Comparison of ENCODE assay signal across 26 mouse cellular contexts in the genomic region with DNA sequence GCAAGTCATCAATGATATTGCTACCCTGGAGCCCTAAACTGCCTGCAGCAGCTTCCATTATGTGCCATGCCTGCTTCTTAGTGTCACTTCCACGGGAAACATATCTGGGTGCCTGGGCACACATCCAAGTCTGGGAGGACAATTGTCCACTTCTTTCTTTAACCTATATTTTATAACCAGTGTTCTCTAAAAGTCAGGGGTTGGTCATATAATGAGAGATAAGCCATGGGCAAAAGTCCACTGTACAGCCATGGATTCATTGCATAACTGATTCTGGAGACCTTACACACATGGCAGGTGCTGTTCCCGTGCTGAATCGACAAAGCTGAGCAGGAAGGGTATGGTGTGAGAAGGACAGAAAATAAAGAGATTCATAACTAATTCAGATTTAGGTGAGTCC. TPM values are rescaled to one million over a fixed set of nuclear protein-coding genes. Genes with fewer than 3 reads are reported as not detected.
DNase-seq lines count a peak whose midpoint lies in the region; ATAC-seq and TF ChIP-seq lines count a peak whose summit lies in the region.
"Had no signal": no experiment of that assay in that cellular context is flagged by ENCODE, and none has a peak within 500 bp of the region (broad histone marks: within the 10 kb centered on the region; RNA-seq: fewer than 3 reads in every experiment).

No protein-coding gene starts in this region.

- no peak for ATAC-seq in liver, embryonic 11.5 days (replicated peaks; ENCODE audit: low FRiP score)
- peak; percentile 94 for ATAC-seq in intestine, embryonic 15.5 days
- ATAC-seq: CD4-positive, CD25-positive, alpha-beta regulatory T cell, adult 4 months; forebrain, embryonic 15.5 days had no signal

- no peaks in the 10 kb centered on the region for H3K79me2 ChIP-seq in liver, adult 2 months (ENCODE audit: control insufficient read depth, insufficient read depth, low read length)

- no peak overlapping the region for H3K27ac ChIP-seq in liver, adult 2 months (replicated peaks; ENCODE audit: insufficient read depth, low read depth, low read length)
- H3K27ac ChIP-seq in liver, embryonic 11.5 days (ENCODE audit: low read depth, low read length) = no peak overlapping the region
- no peak overlapping the region for H3K27ac ChIP-seq in intestine, embryonic 15.5 days
- H3K27ac ChIP-seq: embryonic facial prominence, embryonic 10.5 days; embryonic facial prominence, embryonic 13.5 days; forebrain, embryonic 12.5 days; forebrain, embryonic 15.5 days; heart, embryonic 15.5 days; hindbrain, embryonic 12.5 days; hindbrain, embryonic 15.5 days had no signal

- H3K4me3 ChIP-seq in liver, adult 2 months (ENCODE audit: insufficient read depth, low read depth, low read length) = no peak overlapping the region
- H3K4me3 ChIP-seq in liver, embryonic 11.5 days (ENCODE audit: low read depth, low read length) = no peak overlapping the region
- no peak overlapping the region for H3K4me3 ChIP-seq in intestine, embryonic 15.5 days (replicated peaks)
- H3K4me3 ChIP-seq: embryonic facial prominence, embryonic 10.5 days; embryonic facial prominence, embryonic 13.5 days; erythroblast, embryonic 14.5 days; forebrain, embryonic 12.5 days; forebrain, embryonic 15.5 days; heart, embryonic 12.5 days; heart, embryonic 15.5 days; hindbrain, embryonic 12.5 days; hindbrain, embryonic 15.5 days had no signal

- 13% methylated on average over 3 of the region's 3 CpGs for WGBS in liver, adult 2 months
- 82% methylated on average over 3 of the region's 3 CpGs for WGBS in liver, embryonic 11.5 days
- WGBS in intestine, embryonic 15.5 days = 67% methylated on average over 3 of the region's 3 CpGs
- 31% methylated on average over 3 of the region's 3 CpGs for WGBS in large intestine, adult 2 months

- TF ChIP-seq CTCF in liver, adult 2 months (IDR thresholded peaks at IDR 0.05; ENCODE audit: low read depth, low read length) = no peak

- no peaks in the 10 kb centered on the region for H3K9me3 ChIP-seq in liver, embryonic 11.5 days (ENCODE audit: control insufficient read depth, low read length)
- no peaks in the 10 kb centered on the region for H3K9me3 ChIP-seq in intestine, embryonic 15.5 days
- H3K9me3 ChIP-seq: embryonic facial prominence, embryonic 10.5 days; embryonic facial prominence, embryonic 13.5 days; forebrain, embryonic 12.5 days; forebrain, embryonic 15.5 days; heart, embryonic 12.5 days; heart, embryonic 15.5 days; hindbrain, embryonic 12.5 days; hindbrain, embryonic 15.5 days had no signal

- peaks cover 30% of the 10 kb centered on the region for H3K4me1 ChIP-seq in liver, adult 2 months (ENCODE audit: control insufficient read depth, insufficient read depth, low read length)
- H3K4me1 ChIP-seq in liver, embryonic 11.5 days (replicated peaks; ENCODE audit: control insufficient read depth, insufficient read depth, low read length) = no peaks in the 10 kb centered on the region
- no peaks in the 10 kb centered on the region for H3K4me1 ChIP-seq in intestine, embryonic 15.5 days (replicated peaks)
- H3K4me1 ChIP-seq: embryonic facial prominence, embryonic 10.5 days; forebrain, embryonic 12.5 days; forebrain, embryonic 15.5 days; hindbrain, embryonic 12.5 days; hindbrain, embryonic 15.5 days had no signal

- H3K9ac ChIP-seq in liver, adult 2 months (ENCODE audit: low read depth, low read length) = no peak overlapping the region
- no peak overlapping the region for H3K9ac ChIP-seq in liver, embryonic 11.5 days (ENCODE audit: low read depth, low read length)
- H3K9ac ChIP-seq in intestine, embryonic 15.5 days = no peak overlapping the region
- H3K9ac ChIP-seq: embryonic facial prominence, embryonic 13.5 days; forebrain, embryonic 12.5 days; forebrain, embryonic 15.5 days; heart, embryonic 12.5 days; heart, embryonic 15.5 days; hindbrain, embryonic 12.5 days; hindbrain, embryonic 15.5 days had no signal

- DNase-seq in liver, adult 2 months (ENCODE audit: extremely low read depth, low read depth, low spot score) = peak; percentile 81
- DNase-seq in liver, embryonic 11.5 days (ENCODE audit: low spot score) = no peak
- DNase-seq in large intestine, adult 2 months (ENCODE audit: low read depth, low spot score) = peak; percentile 67
- no peak for DNase-seq in layer of hippocampus, postnatal 36 days
- no peak for DNase-seq in adrenal gland, adult (ENCODE audit: inconsistent age in 2 of 2, low spot score in 1 of 2)
- DNase-seq: adrenal gland, postnatal 10 days; adrenal gland, postnatal 36 days; cerebellum, adult 11 months; cerebellum, adult 2 months; cerebellum, postnatal 10 days; cerebellum, postnatal 36 days; embryo, embryonic 11 days; gastrocnemius, postnatal 10 days; gastrocnemius, postnatal 36 days; heart, postnatal 10 days had no signal

- no peak for TF ChIP-seq POLR2A in liver, adult 2 months (IDR thresholded peaks at IDR 0.05; ENCODE audit: extremely low read depth, insufficient read depth, low read length)

- no peaks in the 10 kb centered on the region for H3K36me3 ChIP-seq in liver, adult 2 months (ENCODE audit: control insufficient read depth, insufficient read depth, low read length)
- H3K36me3 ChIP-seq in liver, embryonic 11.5 days (ENCODE audit: control insufficient read depth, insufficient read depth, low read length) = no peaks in the 10 kb centered on the region
- H3K36me3 ChIP-seq in intestine, embryonic 15.5 days = no peaks in the 10 kb centered on the region
- H3K36me3 ChIP-seq: embryonic facial prominence, embryonic 10.5 days; embryonic facial prominence, embryonic 13.5 days; forebrain, embryonic 12.5 days; forebrain, embryonic 15.5 days; heart, embryonic 12.5 days; heart, embryonic 15.5 days; hindbrain, embryonic 12.5 days; hindbrain, embryonic 15.5 days had no signal

- H3K27me3 ChIP-seq in liver, adult 2 months (ENCODE audit: control insufficient read depth, insufficient read depth, low read length) = no peaks in the 10 kb centered on the region
- H3K27me3 ChIP-seq in liver, embryonic 11.5 days (replicated peaks; ENCODE audit: control insufficient read depth, insufficient read depth, low read length) = no peaks in the 10 kb centered on the region
- no peaks in the 10 kb centered on the region for H3K27me3 ChIP-seq in intestine, embryonic 15.5 days (replicated peaks)
- H3K27me3 ChIP-seq: embryonic facial prominence, embryonic 13.5 days; forebrain, embryonic 12.5 days; forebrain, embryonic 15.5 days; hindbrain, embryonic 12.5 days; hindbrain, embryonic 15.5 days had no signal

- H3K4me2 ChIP-seq in liver, embryonic 11.5 days = no peak overlapping the region
- no peak overlapping the region for H3K4me2 ChIP-seq in intestine, embryonic 15.5 days (replicated peaks)
- H3K4me2 ChIP-seq: embryonic facial prominence, embryonic 13.5 days; forebrain, embryonic 12.5 days; forebrain, embryonic 15.5 days; heart, embryonic 12.5 days; heart, embryonic 15.5 days; hindbrain, embryonic 12.5 days; hindbrain, embryonic 15.5 days had no signal

RNA-seq across cellular contexts. Expression of a gene that starts 55.1 kb away (rescaled TPM):
- total RNA-seq in liver, adult 2 months (2014; rRNA removed) = 57.8 and 75.6 TPM in 2 replicates
- polyA plus RNA-seq in liver, adult 2 months (2012; rRNA removed) = 9.5 and 10.9 TPM in 2 replicates
- 27.3 and 30.7 TPM in 2 replicates for polyA plus RNA-seq in liver, embryonic 11.5 days (2014; fragmentation: Nextera tagmentation; extraction: Ambion mirVana)
- polyA plus RNA-seq in intestine, embryonic 15.5 days (2015; fragmentation: Nextera tagmentation; extraction: Ambion mirVana) = 26.2 and 31.0 TPM in 2 replicates
- polyA plus RNA-seq in large intestine, adult 2 months (2012; rRNA removed) = 12.3 and 13.1 TPM in 2 replicates
- 10 to 100 TPM; 42.4 to 47.1 TPM for total RNA-seq in layer of hippocampus, postnatal 36 days (2021)

Comparison
In these comparisons a context has a peak if more than half of its experiments do, and no peak if none do; other contexts are left out.
1. DNase-seq: peak in liver, adult 2 months (single experiment) and large intestine, adult 2 months (single experiment); none in liver, embryonic 11.5 days (single experiment), layer of hippocampus, postnatal 36 days (0 of 2) and adrenal gland, adult (0 of 2).